Mouse (Mus musculus): ENCODE measurements at regions not wholly inside any gene's neighbourhood (a gene's known extent, or its start where the extent isn't known, plus 50 kb on each side); places are given as distances from the start of the nearest gene placed in this dataset.

GRCm38 (mm10) chr6:50713297-50713696 lies 59.1 kb upstream of the Npvf start:
- WGBS = 91% methylated on average over 3 of the region's 3 CpGs
- no peak overlapping the region for H3K27ac ChIP-seq (ENCODE audit: insufficient read depth, low read length)
- no peaks in the 10 kb centered on the region for H3K27me3 ChIP-seq (ENCODE audit: control insufficient read depth, insufficient read depth, low read length)
- TF ChIP-seq POLR2A (IDR thresholded peaks at IDR 0.05; ENCODE audit: low read depth, low read length) (no peak), CTCF (IDR thresholded peaks at IDR 0.05; ENCODE audit: extremely low read depth, insufficient read depth, insufficient read length, insufficient replicate concordance) (no peak)
- no peak for DNase-seq (ENCODE audit: low read depth in 1 of 2, low spot score in 2 of 2)
- H3K36me3 ChIP-seq (ENCODE audit: control insufficient read depth, insufficient read depth, low read length) = no peaks in the 10 kb centered on the region
- no peaks in the 10 kb centered on the region for H3K4me1 ChIP-seq (ENCODE audit: control insufficient read depth, insufficient read depth, insufficient read length)
- no peak overlapping the region for H3K4me3 ChIP-seq (ENCODE audit: extremely low read depth, insufficient read depth, insufficient read length)

- Histone ChIP-seq H3K27me3 (ENCODE audit: control insufficient read depth, insufficient read depth, low read length) (no peaks in the 10 kb centered on the region), H3K4me1 (ENCODE audit: control insufficient read depth, insufficient read depth, insufficient read length) (no peaks in the 10 kb centered on the region), H3K4me3 (ENCODE audit: extremely low read depth, insufficient read depth, insufficient read length) (no peak overlapping the region), H3K36me3 (ENCODE audit: control insufficient read depth, insufficient read depth, low read length) (no peaks in the 10 kb centered on the region), H3K27ac (ENCODE audit: insufficient read depth, low read length) (no peak overlapping the region)
- no peak for TF ChIP-seq POLR2A (IDR thresholded peaks at IDR 0.05; ENCODE audit: low read depth, low read length)
- TF ChIP-seq CTCF (IDR thresholded peaks at IDR 0.05; ENCODE audit: extremely low read depth, insufficient read depth, insufficient read length, insufficient replicate concordance) = no peak
- WGBS = 77% methylated on average over 4 of the region's 4 CpGs
- no peak for DNase-seq (ENCODE audit: low read depth in 1 of 2, low spot score in 2 of 2)
Measured at GRCm38 (mm10) chr6:50718631-50719030, 64.4 kb upstream of the Npvf start.

DNA sequence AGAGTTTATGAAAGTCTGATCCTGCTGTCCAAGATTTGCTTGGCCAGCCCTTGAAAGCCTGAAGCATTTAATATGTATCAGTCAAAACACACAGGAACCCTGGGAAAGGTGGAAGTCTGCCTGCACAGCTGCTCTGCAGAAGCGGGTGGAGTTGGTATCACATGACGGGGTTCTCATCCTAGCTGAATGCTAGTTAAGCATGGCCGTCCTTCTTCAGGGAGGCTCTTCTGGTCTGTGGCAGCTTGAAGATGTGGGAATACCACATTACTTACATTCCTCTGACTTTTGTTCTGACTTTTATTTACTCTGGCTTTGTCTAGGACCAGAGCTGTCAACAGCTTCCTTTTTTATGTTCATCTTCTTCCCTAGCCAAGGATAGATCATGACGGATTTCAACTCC lies 66.1 kb upstream of the Npvf start:
- Histone ChIP-seq H3K36me3 (ENCODE audit: control insufficient read depth, insufficient read depth, low read length) (no peaks in the 10 kb centered on the region), H3K27me3 (ENCODE audit: control insufficient read depth, insufficient read depth, low read length) (no peaks in the 10 kb centered on the region), H3K4me3 (ENCODE audit: extremely low read depth, insufficient read depth, insufficient read length) (no peak overlapping the region), H3K27ac (ENCODE audit: insufficient read depth, low read length) (no peak overlapping the region), H3K4me1 (ENCODE audit: control insufficient read depth, insufficient read depth, insufficient read length) (no peaks in the 10 kb centered on the region)
- 88% methylated on average over 4 of the region's 4 CpGs for WGBS
- no peak for DNase-seq (ENCODE audit: low read depth in 1 of 2, low spot score in 2 of 2)
- TF ChIP-seq CTCF (IDR thresholded peaks at IDR 0.05; ENCODE audit: extremely low read depth, insufficient read depth, insufficient read length, insufficient replicate concordance) (no peak), POLR2A (IDR thresholded peaks at IDR 0.05; ENCODE audit: low read depth, low read length) (no peak)

DNA sequence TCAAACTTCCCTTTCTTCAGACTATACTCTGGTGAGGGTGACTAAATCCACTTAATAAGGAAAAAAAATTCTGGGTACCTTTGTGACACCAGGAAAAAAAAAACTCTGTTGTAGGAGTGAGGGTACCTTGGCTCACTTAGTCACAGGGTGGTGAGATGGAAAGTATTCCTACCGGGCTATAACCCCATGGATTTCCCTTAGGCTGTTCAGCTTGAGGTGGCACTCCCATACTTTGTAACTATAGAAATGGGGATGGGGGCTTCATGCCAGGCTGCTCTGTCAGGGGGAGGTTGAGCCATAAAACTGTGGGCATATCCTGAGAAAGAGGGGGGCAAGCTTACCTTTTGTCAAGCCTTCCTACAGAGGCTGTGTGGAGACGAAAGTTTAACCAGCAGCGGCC lies 71.4 kb upstream of the Npvf start:
- no peak overlapping the region for H3K4me3 ChIP-seq (ENCODE audit: extremely low read depth, insufficient read depth, insufficient read length)
- H3K27ac ChIP-seq (ENCODE audit: insufficient read depth, low read length) = no peak overlapping the region
- no peak for TF ChIP-seq POLR2A (IDR thresholded peaks at IDR 0.05; ENCODE audit: low read depth, low read length)
- no peak for TF ChIP-seq CTCF (IDR thresholded peaks at IDR 0.05; ENCODE audit: extremely low read depth, insufficient read depth, insufficient read length, insufficient replicate concordance)
- 90% methylated on average over 3 of the region's 3 CpGs for WGBS
- H3K27me3 ChIP-seq (ENCODE audit: control insufficient read depth, insufficient read depth, low read length) = no peaks in the 10 kb centered on the region
- H3K4me1 ChIP-seq (ENCODE audit: control insufficient read depth, insufficient read depth, insufficient read length) = no peaks in the 10 kb centered on the region
- DNase-seq (ENCODE audit: low read depth in 1 of 2, low spot score in 2 of 2) = no peak
- H3K36me3 ChIP-seq (ENCODE audit: control insufficient read depth, insufficient read depth, low read length) = no peaks in the 10 kb centered on the region

- DNase-seq (ENCODE audit: low read depth in 1 of 2, low spot score in 2 of 2) = no peak
- H3K4me3 ChIP-seq (ENCODE audit: extremely low read depth, insufficient read depth, insufficient read length) = no peak overlapping the region
- WGBS = 87% methylated on average over 9 of the region's 9 CpGs
- H3K27me3 ChIP-seq (ENCODE audit: control insufficient read depth, insufficient read depth, low read length) = no peaks in the 10 kb centered on the region
- no peak for TF ChIP-seq POLR2A (IDR thresholded peaks at IDR 0.05; ENCODE audit: low read depth, low read length)
- TF ChIP-seq CTCF (IDR thresholded peaks at IDR 0.05; ENCODE audit: extremely low read depth, insufficient read depth, insufficient read length, insufficient replicate concordance) = no peak
- H3K36me3 ChIP-seq (ENCODE audit: control insufficient read depth, insufficient read depth, low read length) = no peaks in the 10 kb centered on the region
- H3K27ac ChIP-seq (ENCODE audit: insufficient read depth, low read length) = no peak overlapping the region
- H3K4me1 ChIP-seq (ENCODE audit: control insufficient read depth, insufficient read depth, insufficient read length) = no peaks in the 10 kb centered on the region
Measured at GRCm38 (mm10) chr6:50726166-50726591, 71.9 kb upstream of the Npvf start.

DNA sequence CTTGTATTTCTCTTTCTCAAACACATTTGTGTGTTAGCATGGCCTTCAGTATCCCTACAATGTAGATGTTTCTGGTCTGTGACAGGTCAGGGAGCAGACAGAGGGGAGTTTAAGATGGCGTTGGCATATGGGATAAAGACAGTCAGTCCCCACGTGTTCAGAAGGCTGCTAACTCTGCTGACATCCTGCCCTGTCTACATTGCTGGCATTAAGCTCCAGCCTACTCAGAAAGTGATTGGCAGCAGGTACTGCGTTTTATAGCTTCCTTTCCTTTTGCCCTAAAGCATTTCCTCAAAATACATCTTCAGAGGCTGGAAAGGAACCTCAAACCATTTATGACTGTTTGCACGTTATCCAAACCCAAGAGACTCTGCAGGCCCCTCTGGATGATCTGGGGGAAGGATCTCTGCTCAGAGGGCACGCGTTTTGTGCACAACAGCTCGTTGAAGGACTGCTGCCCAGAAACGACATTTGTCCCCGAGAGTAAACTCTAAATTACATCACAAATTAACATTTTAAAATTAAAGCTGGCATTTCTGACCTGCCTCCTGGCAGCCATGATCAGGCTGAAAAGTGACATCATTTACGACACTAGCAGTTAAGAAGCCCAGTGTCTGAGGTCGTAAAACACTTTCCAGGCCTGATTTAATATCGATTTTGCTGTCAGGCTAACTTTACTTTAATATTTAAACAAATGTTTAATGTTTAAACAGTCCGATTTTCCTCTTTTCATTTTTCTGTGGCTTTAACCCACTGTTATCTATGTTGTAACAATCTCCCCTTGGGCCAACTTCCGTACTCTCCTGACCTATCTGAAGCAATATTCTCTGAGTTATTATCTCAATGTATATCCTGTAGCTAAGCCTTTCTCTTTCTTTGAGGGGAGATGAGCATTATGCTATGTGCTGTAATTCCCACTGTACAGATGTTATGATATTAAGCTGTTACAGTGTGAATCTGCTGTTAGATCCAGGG lies 76.8 kb upstream of the Npvf start:
- TF ChIP-seq CTCF (IDR thresholded peaks at IDR 0.05; ENCODE audit: extremely low read depth, insufficient read depth, insufficient read length, insufficient replicate concordance) = no peak
- TF ChIP-seq POLR2A (IDR thresholded peaks at IDR 0.05; ENCODE audit: low read depth, low read length) = no peak
- no peak overlapping the region for H3K27ac ChIP-seq (ENCODE audit: insufficient read depth, low read length)
- 53% methylated on average over 14 of the region's 14 CpGs for WGBS

DNA sequence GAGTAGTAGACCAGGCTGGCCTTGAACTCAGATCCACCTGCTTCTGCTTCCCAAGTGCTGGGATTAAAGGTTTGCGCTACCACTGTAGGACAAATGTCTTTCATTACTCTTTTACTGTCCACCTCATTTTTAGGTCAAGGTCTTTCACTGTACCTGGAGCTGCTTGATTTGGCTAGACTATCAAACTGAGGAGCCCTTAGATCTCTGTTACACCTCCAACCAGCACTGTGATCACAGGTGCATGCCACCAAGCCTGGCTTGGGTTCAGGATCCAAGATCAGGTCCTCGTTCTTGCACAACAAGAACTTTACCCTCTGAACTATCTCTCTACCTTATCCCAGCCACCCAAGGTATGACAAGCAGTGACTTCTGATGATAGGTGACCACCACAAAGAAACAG lies 80.5 kb upstream of the Npvf start:
- 92% methylated on average over 2 of the region's 2 CpGs for WGBS

More for the DNA sequence above, 76.8 kb upstream of the Npvf start:
- Histone ChIP-seq H3K4me3 (ENCODE audit: extremely low read depth, insufficient read depth, insufficient read length) (no peak overlapping the region), H3K27me3 (ENCODE audit: control insufficient read depth, insufficient read depth, low read length) (no peaks in the 10 kb centered on the region), H3K36me3 (ENCODE audit: control insufficient read depth, insufficient read depth, low read length) (no peaks in the 10 kb centered on the region), H3K4me1 (ENCODE audit: control insufficient read depth, insufficient read depth, insufficient read length) (no peaks in the 10 kb centered on the region)
- no peak for DNase-seq (ENCODE audit: low read depth in 1 of 2, low spot score in 2 of 2)

More for the DNA sequence above, 80.5 kb upstream of the Npvf start:
- H3K4me1 ChIP-seq (ENCODE audit: control insufficient read depth, insufficient read depth, insufficient read length) = no peaks in the 10 kb centered on the region
- TF ChIP-seq POLR2A (IDR thresholded peaks at IDR 0.05; ENCODE audit: low read depth, low read length) = no peak
- no peak for TF ChIP-seq CTCF (IDR thresholded peaks at IDR 0.05; ENCODE audit: extremely low read depth, insufficient read depth, insufficient read length, insufficient replicate concordance)
- H3K27me3 ChIP-seq (ENCODE audit: control insufficient read depth, insufficient read depth, low read length) = no peaks in the 10 kb centered on the region
- H3K36me3 ChIP-seq (ENCODE audit: control insufficient read depth, insufficient read depth, low read length) = no peaks in the 10 kb centered on the region
- no peak overlapping the region for H3K27ac ChIP-seq (ENCODE audit: insufficient read depth, low read length)
- H3K4me3 ChIP-seq (ENCODE audit: extremely low read depth, insufficient read depth, insufficient read length) = no peak overlapping the region
- no peak for DNase-seq (ENCODE audit: low read depth in 1 of 2, low spot score in 2 of 2)
